ENCODE assay signal across 19 mouse cellular contexts in genomic region chr16:45798591-45798990, GRCm38 (mm10). TPM values are rescaled to one million over a fixed set of nuclear protein-coding genes. Genes with fewer than 3 reads are reported as not detected.
DNase-seq lines count a peak whose midpoint lies in the region; ATAC-seq and TF ChIP-seq lines count a peak whose summit lies in the region.
"Had no signal": no experiment of that assay in that cellular context is flagged by ENCODE, and none has a peak within 500 bp of the region (broad histone marks: within the 10 kb centered on the region; RNA-seq: fewer than 3 reads in every experiment).

No protein-coding gene starts in this region.

- peaks cover 39% of the 10 kb centered on the region for H3K36me3 ChIP-seq in lung, embryonic 15.5 days
- H3K36me3 ChIP-seq: midbrain, embryonic 15.5 days had no signal

- peak overlapping the region; percentile 49 for H3K27ac ChIP-seq in gastrocnemius, adult 2 months
- H3K27ac ChIP-seq in lung, embryonic 15.5 days, result peak overlapping the region; percentile 4; the same call in 1 of the 2 replicates
- H3K27ac ChIP-seq: forebrain, embryonic 12.5 days; hindbrain, embryonic 15.5 days; layer of hippocampus, adult 2 months; liver, embryonic 12.5 days had no signal

- no peaks in the 10 kb centered on the region for H3K9me3 ChIP-seq in lung, embryonic 15.5 days
- H3K9me3 ChIP-seq: forebrain, embryonic 12.5 days; hindbrain, embryonic 15.5 days; liver, embryonic 12.5 days; megakaryocyte, embryonic 14.5 days; midbrain, embryonic 15.5 days had no signal

- peak; percentile 67; the same call in 1 of the 2 replicates for ATAC-seq in lung, embryonic 15.5 days (ENCODE audit: borderline replicate concordance, extremely low read depth, low FRiP score, low TSS enrichment)
- ATAC-seq in Patski, result peak; percentile 84
- ATAC-seq: liver, embryonic 12.5 days had no signal

- no peak for TF ChIP-seq CTCF in gastrocnemius, adult 2 months (IDR thresholded peaks at IDR 0.05)
- no peak for TF ChIP-seq CTCF in Patski (IDR thresholded peaks at IDR 0.05)

- WGBS in lung, embryonic 15.5 days, result 75% methylated on average over 2 of the region's 2 CpGs

- DNase-seq in gastrocnemius, adult 2 months, result no peak
- no peak for DNase-seq in gastrocnemius, adult 8-10 months (ENCODE audit: low spot score in 2 of 2)
- DNase-seq in lung, postnatal 4 days, result no peak
- DNase-seq in Patski (ENCODE audit: low read depth, low spot score), result peak; percentile 60
- peak; percentile 24 for DNase-seq in skeletal muscle tissue, adult 2 months (ENCODE audit: low read depth, low spot score)
- no peak for DNase-seq in right cerebral cortex, postnatal 4 days
- no peak for DNase-seq in adrenal gland, postnatal 25 days
- DNase-seq: cerebellum, adult 9-10 months; heart, postnatal 14 days; kidney, adult 18-20 months had no signal

- no peak overlapping the region for H3K4me2 ChIP-seq in lung, embryonic 15.5 days
- H3K4me2 ChIP-seq: forebrain, embryonic 12.5 days; heart, embryonic 11.5 days; hindbrain, embryonic 15.5 days; liver, embryonic 12.5 days; midbrain, embryonic 15.5 days had no signal

- peaks cover 8% of the 10 kb centered on the region for H3K4me1 ChIP-seq in lung, embryonic 15.5 days
- H3K4me1 ChIP-seq: hindbrain, embryonic 15.5 days; liver, embryonic 12.5 days; midbrain, embryonic 15.5 days had no signal

- CTCF ChIA-PET in Patski (lab: Charles Lee), result no interaction called here

- H3K4me3 ChIP-seq in gastrocnemius, adult 2 months, result no peak overlapping the region
- H3K4me3 ChIP-seq in lung, embryonic 15.5 days, result no peak overlapping the region
- H3K4me3 ChIP-seq: forebrain, embryonic 12.5 days; hindbrain, embryonic 15.5 days; layer of hippocampus, adult 2 months; liver, embryonic 12.5 days; megakaryocyte, embryonic 14.5 days; midbrain, embryonic 15.5 days had no signal

- H3K9ac ChIP-seq in lung, embryonic 15.5 days, result no peak overlapping the region
- H3K9ac ChIP-seq: forebrain, embryonic 12.5 days; hindbrain, embryonic 15.5 days; liver, embryonic 12.5 days; midbrain, embryonic 15.5 days had no signal

- no peaks in the 10 kb centered on the region for H3K27me3 ChIP-seq in lung, embryonic 15.5 days
- H3K27me3 ChIP-seq in Patski, result no peaks in the 10 kb centered on the region
- H3K27me3 ChIP-seq: CH12.LX; forebrain, embryonic 12.5 days; hindbrain, embryonic 15.5 days; liver, embryonic 12.5 days; megakaryocyte, embryonic 14.5 days; midbrain, embryonic 15.5 days had no signal

- in situ Hi-C loops in Patski (cut with MboI; ENCODE audit: low pct_unique_long_range_greater_than_20kb), result no loop called here

- intact Hi-C loops in gastrocnemius, adult 2 months (cut with DNase I), result no loop called here

- POLR2A ChIA-PET in Patski (lab: Charles Lee), result no interaction called here

RNA-seq across cellular contexts. Expression of gene Abhd10, which starts 55.8 kb away (rescaled TPM):
- 10 to 100 TPM; 11.4 to 13.6 TPM for total RNA-seq in gastrocnemius, adult 2 months (2021)
- total RNA-seq in gastrocnemius, adult 8-10 months (2022), result 10 to 100 TPM; 11.1 to 14.1 (median 13.0) TPM
- polyA plus RNA-seq in lung, embryonic 15.5 days (2015; fragmentation: Nextera tagmentation; extraction: Ambion mirVana), result 34.0 and 36.3 TPM in 2 replicates
- polyA plus RNA-seq in Patski (2021), result 17.3 TPM
- 23.3 and 30.0 TPM in 2 replicates for total RNA-seq in adrenal gland, postnatal 25 days (2021)

Comparison
In these comparisons a context has a peak if more than half of its experiments do, and no peak if none do; other contexts are left out.
1. DNase-seq: peak in Patski (single experiment) and skeletal muscle tissue, adult 2 months (single experiment); none in gastrocnemius, adult 2 months (single experiment), gastrocnemius, adult 8-10 months (0 of 2), lung, postnatal 4 days (0 of 2), right cerebral cortex, postnatal 4 days (single experiment) and adrenal gland, postnatal 25 days (single experiment).